Mouse (Mus musculus): ENCODE results near the gene Ifih1. TPM values are rescaled to one million over a fixed set of nuclear protein-coding genes. Genes with fewer than 3 reads are reported as not detected.

Ifih1 gene
- polyA plus RNA-seq, 1 experiment from 2014 or later = 1.8 TPM

Other genes starting within 250 kb of the Ifih1 start
- gene Dpp4, start 234.0 kb downstream of the Ifih1 start, polyA plus RNA-seq (2015; fragmentation: Nextera tagmentation; extraction: Ambion mirVana) = 1.9 and 2.0 TPM in 2 replicates
- gene Gcg, start 162.6 kb downstream of the Ifih1 start, polyA plus RNA-seq (2015; fragmentation: Nextera tagmentation; extraction: Ambion mirVana) = 0.39 and 0.83 TPM in 2 replicates
- gene Fap, start 72.2 kb downstream of the Ifih1 start, polyA plus RNA-seq (2015; fragmentation: Nextera tagmentation; extraction: Ambion mirVana) = 0.74 and 1.6 TPM in 2 replicates
- 4.5 and 4.8 TPM in 2 replicates for gene Gca, start 18.0 kb upstream of the Ifih1 start, polyA plus RNA-seq (2015; fragmentation: Nextera tagmentation; extraction: Ambion mirVana)